33 mouse cellular contexts compared by ENCODE assay signal in genomic region chr3:134210950-134211349, GRCm38 (mm10). TPM values are rescaled to one million over a fixed set of nuclear protein-coding genes. Genes with fewer than 3 reads are reported as not detected.
"Had no signal": no experiment of that assay in that cellular context is flagged by ENCODE, and none has a peak within 500 bp of the region (broad histone marks: within the 10 kb centered on the region; RNA-seq: fewer than 3 reads in every experiment).

No protein-coding gene starts in this region.

- DNase-seq: left cerebral cortex, postnatal 4 days; liver; liver, embryonic 13.5 days; liver, postnatal 0 days; lung, adult 18-20 months; lung, embryonic 14.5 days; lung, postnatal 10 days; lung, postnatal 14 days; lung, postnatal 36 days; lung, postnatal 4 days; midbrain, embryonic 14.5 days had no signal

- H3K4me2 ChIP-seq: limb, embryonic 12.5 days; limb, embryonic 13.5 days; limb, embryonic 15.5 days; liver, embryonic 11.5 days; liver, embryonic 12.5 days; liver, embryonic 13.5 days; liver, embryonic 15.5 days; lung, embryonic 14.5 days; lung, embryonic 15.5 days; midbrain, embryonic 12.5 days; midbrain, embryonic 13.5 days; midbrain, embryonic 15.5 days had no signal

- H3K27ac ChIP-seq: left cerebral cortex, adult 2 months; limb, embryonic 10.5 days; limb, embryonic 12.5 days; limb, embryonic 13.5 days; limb, embryonic 15.5 days; liver, embryonic 12.5 days; liver, embryonic 13.5 days; liver, embryonic 14.5 days; liver, embryonic 15.5 days; lung, embryonic 15.5 days; macrophage; midbrain, embryonic 10.5 days; midbrain, embryonic 12.5 days; midbrain, embryonic 13.5 days; midbrain, embryonic 15.5 days had no signal

- H3K36me3 ChIP-seq: limb, embryonic 10.5 days; limb, embryonic 12.5 days; limb, embryonic 13.5 days; limb, embryonic 15.5 days; liver, embryonic 12.5 days; liver, embryonic 13.5 days; liver, embryonic 15.5 days; lung, embryonic 15.5 days; midbrain, embryonic 10.5 days; midbrain, embryonic 12.5 days; midbrain, embryonic 13.5 days; midbrain, embryonic 15.5 days had no signal

- H3K9me3 ChIP-seq: limb, embryonic 10.5 days; limb, embryonic 12.5 days; limb, embryonic 13.5 days; limb, embryonic 15.5 days; liver, embryonic 12.5 days; liver, embryonic 13.5 days; liver, embryonic 15.5 days; lung, embryonic 15.5 days; megakaryocyte, embryonic 14.5 days; midbrain, embryonic 10.5 days; midbrain, embryonic 12.5 days; midbrain, embryonic 13.5 days; midbrain, embryonic 15.5 days had no signal

- ATAC-seq: liver, embryonic 12.5 days; liver, postnatal 0 days; midbrain, embryonic 13.5 days; midbrain, embryonic 15.5 days; midbrain, embryonic 16.5 days had no signal

- H3K4me1 ChIP-seq: limb, embryonic 10.5 days; limb, embryonic 12.5 days; limb, embryonic 13.5 days; limb, embryonic 15.5 days; liver, embryonic 12.5 days; liver, embryonic 13.5 days; liver, embryonic 15.5 days; lung, embryonic 15.5 days; megakaryocyte, embryonic 14.5 days; midbrain, embryonic 10.5 days; midbrain, embryonic 12.5 days; midbrain, embryonic 13.5 days; midbrain, embryonic 15.5 days had no signal

- H3K9ac ChIP-seq: limb, embryonic 12.5 days; limb, embryonic 13.5 days; limb, embryonic 15.5 days; liver, embryonic 12.5 days; liver, embryonic 13.5 days; liver, embryonic 14.5 days; liver, embryonic 15.5 days; liver, postnatal 0 days; lung, embryonic 14.5 days; lung, embryonic 15.5 days; midbrain, embryonic 12.5 days; midbrain, embryonic 13.5 days; midbrain, embryonic 15.5 days had no signal

- H3K4me3 ChIP-seq: left cerebral cortex, adult 2 months; limb, embryonic 10.5 days; limb, embryonic 12.5 days; limb, embryonic 13.5 days; limb, embryonic 15.5 days; liver, embryonic 12.5 days; liver, embryonic 13.5 days; liver, embryonic 15.5 days; lung, embryonic 15.5 days; megakaryocyte, embryonic 14.5 days; midbrain, embryonic 10.5 days; midbrain, embryonic 12.5 days; midbrain, embryonic 13.5 days; midbrain, embryonic 15.5 days; myocyte had no signal

- H3K27me3 ChIP-seq: limb, embryonic 12.5 days; limb, embryonic 13.5 days; limb, embryonic 15.5 days; liver, embryonic 12.5 days; liver, embryonic 13.5 days; liver, embryonic 15.5 days; lung, embryonic 15.5 days; megakaryocyte, embryonic 14.5 days; midbrain, embryonic 12.5 days; midbrain, embryonic 13.5 days; midbrain, embryonic 15.5 days had no signal

RNA-seq across cellular contexts. Expression of gene Cxxc4, which starts 25.3 kb away (rescaled TPM):
- total RNA-seq: megakaryocyte progenitor cell, adult 5-6 weeks; megakaryocyte, adult 5-6 weeks; megakaryocyte-erythroid progenitor cell, adult 5-6 weeks; monocyte, adult 5-6 weeks had no signal
- polyA plus RNA-seq: macrophage had no signal
